Mouse (Mus musculus): ENCODE data around the gene Apoa2. TPM values are rescaled to one million over a fixed set of nuclear protein-coding genes. Genes with fewer than 3 reads are reported as not detected.

Gene Apoa2
- 55.3 and 151 TPM in 2 replicates for polyA plus RNA-seq (2015; fragmentation: Nextera tagmentation; extraction: Ambion mirVana)

DNA sequence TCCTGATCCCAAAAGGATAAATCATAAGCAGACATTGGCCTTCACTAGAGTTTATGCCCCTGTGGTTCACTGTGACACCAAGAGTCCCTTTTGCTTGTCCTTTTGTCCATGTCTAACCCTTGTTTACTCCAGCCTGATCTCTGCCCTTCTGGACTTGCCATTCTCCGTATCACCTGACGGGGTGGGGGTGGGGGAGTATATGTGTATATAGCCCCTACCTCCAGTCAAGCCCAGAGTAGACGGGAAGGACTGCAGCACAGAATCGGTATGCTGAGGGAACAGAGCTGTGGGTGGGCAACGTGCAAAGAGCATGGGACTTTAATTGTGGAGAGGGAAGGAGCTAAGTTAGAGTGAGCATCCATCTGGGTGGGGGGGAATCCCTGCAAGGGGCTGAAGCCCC lies at the start of gene Apoa2:
Gene Apoa2, plus strand, starts transcription at position 198 of the 400 bp plus-strand sequence.
- WGBS = 62% methylated on average over 5 of the region's 5 CpGs
- no peaks in the 10 kb centered on the region for H3K36me3 ChIP-seq (ENCODE audit: control insufficient read depth, insufficient read depth, low read length)
- no peak within 1 kb of the TSS for H3K9ac ChIP-seq (ENCODE audit: low read depth, low read length)
- no peaks in the 10 kb centered on the region for H3K9me3 ChIP-seq (ENCODE audit: control insufficient read depth, low read length)
- H3K4me2 ChIP-seq (ENCODE audit: low read depth, low read length) = no peak within 1 kb of the TSS
- H3K4me1 ChIP-seq (ENCODE audit: control insufficient read depth, insufficient read depth, low read length) = peaks cover 9% of the 10 kb centered on the region
- H3K27ac ChIP-seq (ENCODE audit: low read length) = no peak within 1 kb of the TSS
- H3K27me3 ChIP-seq (replicated peaks; ENCODE audit: control insufficient read depth, insufficient read depth, low read length) = no peaks in the 10 kb centered on the region
- no peak within 1 kb of the TSS for H3K4me3 ChIP-seq (ENCODE audit: low read length)
- no peak for ATAC-seq

DNA sequence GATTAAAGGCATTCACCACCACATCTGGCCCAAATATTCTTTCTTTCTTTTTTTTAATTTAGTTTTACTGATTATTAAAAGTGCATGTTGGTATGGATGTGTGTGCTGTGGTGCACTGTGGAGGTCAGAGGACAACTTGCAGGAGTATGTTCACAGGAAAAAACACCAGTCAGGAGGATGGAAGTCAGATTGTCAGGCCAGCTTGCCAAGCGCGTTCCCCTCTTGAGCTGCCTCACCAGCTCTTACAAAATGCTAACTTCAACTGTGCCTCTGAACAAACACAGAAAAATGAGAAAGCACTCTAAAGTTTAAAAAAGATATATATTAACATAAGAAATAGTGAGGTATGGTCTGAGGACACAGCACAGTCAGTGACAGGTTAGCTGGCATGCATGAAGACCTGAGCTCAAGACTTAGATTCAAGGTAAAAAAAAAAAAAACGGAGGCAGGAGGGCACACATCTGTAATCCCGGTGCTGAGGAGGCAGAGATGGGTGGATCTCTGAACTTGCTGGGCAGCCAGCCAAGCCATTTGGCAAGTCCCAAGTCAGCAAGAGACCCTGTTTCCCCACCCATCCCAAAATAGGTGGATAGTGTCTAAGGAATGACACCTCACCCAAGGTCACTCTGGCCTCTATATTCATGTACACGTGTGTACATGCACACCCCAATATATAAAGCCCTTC lies 45.2 kb upstream of the Apoa2 start:
- no peak for ATAC-seq
- H3K36me3 ChIP-seq (ENCODE audit: control insufficient read depth, insufficient read depth, low read length) = no peaks in the 10 kb centered on the region
- H3K4me2 ChIP-seq (ENCODE audit: low read depth, low read length) = no peak overlapping the region

DNA sequence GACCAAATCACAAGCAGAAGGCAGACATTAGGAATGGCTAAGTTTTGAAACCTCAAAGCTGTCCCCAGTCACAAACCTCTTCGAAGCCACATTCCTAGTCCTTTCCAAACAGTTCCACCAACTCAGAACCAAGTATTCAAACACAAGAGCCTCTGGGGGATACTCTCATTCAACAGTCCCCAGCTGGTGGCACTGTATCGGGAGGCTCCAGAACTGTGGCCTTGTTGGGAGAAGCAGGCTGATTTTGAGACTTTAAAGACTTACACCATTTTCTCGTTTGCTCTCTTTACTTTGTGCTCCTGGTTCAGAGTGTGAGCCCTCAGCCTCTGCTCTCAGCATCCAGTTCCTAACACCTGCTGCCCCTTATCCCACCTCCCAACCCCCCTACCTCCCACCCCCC lies 41.8 kb upstream of the Apoa2 start:
- ATAC-seq = no peak
- Histone ChIP-seq H3K9ac (ENCODE audit: low read depth, low read length) (no peak overlapping the region), H3K4me3 (ENCODE audit: low read length) (no peak overlapping the region), H3K4me2 (ENCODE audit: low read depth, low read length) (no peak overlapping the region), H3K9me3 (ENCODE audit: control insufficient read depth, low read length) (no peaks in the 10 kb centered on the region), H3K27ac (ENCODE audit: low read length) (no peak overlapping the region), H3K4me1 (ENCODE audit: control insufficient read depth, insufficient read depth, low read length) (0 out of 2 replicates have a peak, but pooled peaks cover 5% of the 10 kb centered on the region), H3K27me3 (replicated peaks; ENCODE audit: control insufficient read depth, insufficient read depth, low read length) (no peaks in the 10 kb centered on the region), H3K36me3 (ENCODE audit: control insufficient read depth, insufficient read depth, low read length) (no peaks in the 10 kb centered on the region)
- WGBS = 86% methylated on average over 3 of the region's 3 CpGs

More for the DNA sequence above, 45.2 kb upstream of the Apoa2 start:
- Histone ChIP-seq H3K4me1 (ENCODE audit: control insufficient read depth, insufficient read depth, low read length) (0 out of 2 replicates have a peak, but pooled peaks cover 5% of the 10 kb centered on the region), H3K4me3 (ENCODE audit: low read length) (no peak overlapping the region), H3K9ac (ENCODE audit: low read depth, low read length) (no peak overlapping the region), H3K9me3 (ENCODE audit: control insufficient read depth, low read length) (no peaks in the 10 kb centered on the region), H3K27me3 (replicated peaks; ENCODE audit: control insufficient read depth, insufficient read depth, low read length) (no peaks in the 10 kb centered on the region), H3K27ac (ENCODE audit: low read length) (no peak overlapping the region)
- WGBS = 78% methylated on average over 5 of the region's 5 CpGs

DNA sequence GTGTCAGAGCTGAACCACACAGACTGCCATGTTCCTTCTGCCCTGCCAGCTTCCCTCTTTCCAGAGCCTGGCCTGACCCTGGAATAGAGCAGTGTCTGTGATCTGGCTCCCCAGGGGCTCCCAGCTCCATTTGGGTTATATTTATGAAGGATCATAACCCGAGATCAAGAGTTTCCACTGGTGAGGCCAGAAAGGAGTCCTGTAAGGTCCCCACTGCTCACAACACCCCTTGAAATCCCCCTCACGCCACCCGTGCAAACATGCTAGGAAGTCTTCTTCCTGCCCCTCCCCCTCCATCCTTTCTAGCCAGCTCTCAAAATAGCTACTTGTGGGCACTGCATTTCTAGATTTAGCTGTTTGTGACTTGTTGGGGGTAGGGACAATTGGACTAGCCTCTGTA lies 41.2 kb upstream of the Apoa2 start:
- no peak overlapping the region for H3K27ac ChIP-seq (ENCODE audit: low read length)

DNA sequence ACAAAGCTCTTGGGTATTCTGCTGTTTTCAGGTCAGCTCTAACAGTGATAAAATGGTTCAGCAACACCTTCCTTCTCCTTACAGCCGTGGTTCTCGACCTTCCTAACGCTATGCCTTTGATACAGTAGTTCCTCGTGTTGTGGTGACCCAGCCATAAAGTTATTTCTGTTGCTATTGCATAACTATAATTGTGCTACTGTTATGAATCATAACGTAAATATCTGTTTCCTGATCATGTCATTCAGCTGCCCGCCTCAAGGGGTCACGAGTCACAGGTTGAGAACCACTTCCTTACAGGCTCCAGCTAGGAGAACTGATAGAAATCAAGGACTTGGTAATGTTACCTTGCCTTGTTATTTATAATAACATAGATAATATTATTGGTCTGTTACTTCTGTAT lies 40.5 kb upstream of the Apoa2 start:
- no peak overlapping the region for H3K4me2 ChIP-seq (ENCODE audit: low read depth, low read length)
- no peaks in the 10 kb centered on the region for H3K27me3 ChIP-seq (replicated peaks; ENCODE audit: control insufficient read depth, insufficient read depth, low read length)
- ATAC-seq = peak; percentile 85
- H3K36me3 ChIP-seq (ENCODE audit: control insufficient read depth, insufficient read depth, low read length) = no peaks in the 10 kb centered on the region
- H3K9ac ChIP-seq (ENCODE audit: low read depth, low read length) = no peak overlapping the region
- H3K4me3 ChIP-seq (ENCODE audit: low read length) = no peak overlapping the region
- 58% methylated on average over 7 of the region's 7 CpGs for WGBS
- H3K9me3 ChIP-seq (ENCODE audit: control insufficient read depth, low read length) = no peaks in the 10 kb centered on the region
- peaks cover 11% of the 10 kb centered on the region for H3K4me1 ChIP-seq (ENCODE audit: control insufficient read depth, insufficient read depth, low read length)
- 0 out of 2 replicates have a peak overlapping the region, but pooled peaks have one; percentile 44 for H3K27ac ChIP-seq (ENCODE audit: low read length)

More for the DNA sequence above, 41.2 kb upstream of the Apoa2 start:
- Histone ChIP-seq H3K36me3 (ENCODE audit: control insufficient read depth, insufficient read depth, low read length) (no peaks in the 10 kb centered on the region), H3K9ac (ENCODE audit: low read depth, low read length) (no peak overlapping the region), H3K4me2 (ENCODE audit: low read depth, low read length) (no peak overlapping the region), H3K4me1 (ENCODE audit: control insufficient read depth, insufficient read depth, low read length) (0 out of 2 replicates have a peak, but pooled peaks cover 5% of the 10 kb centered on the region), H3K27me3 (replicated peaks; ENCODE audit: control insufficient read depth, insufficient read depth, low read length) (no peaks in the 10 kb centered on the region), H3K9me3 (ENCODE audit: control insufficient read depth, low read length) (no peaks in the 10 kb centered on the region), H3K4me3 (ENCODE audit: low read length) (no peak overlapping the region)
- 51% methylated on average over 3 of the region's 3 CpGs for WGBS
- no peak for ATAC-seq

DNA sequence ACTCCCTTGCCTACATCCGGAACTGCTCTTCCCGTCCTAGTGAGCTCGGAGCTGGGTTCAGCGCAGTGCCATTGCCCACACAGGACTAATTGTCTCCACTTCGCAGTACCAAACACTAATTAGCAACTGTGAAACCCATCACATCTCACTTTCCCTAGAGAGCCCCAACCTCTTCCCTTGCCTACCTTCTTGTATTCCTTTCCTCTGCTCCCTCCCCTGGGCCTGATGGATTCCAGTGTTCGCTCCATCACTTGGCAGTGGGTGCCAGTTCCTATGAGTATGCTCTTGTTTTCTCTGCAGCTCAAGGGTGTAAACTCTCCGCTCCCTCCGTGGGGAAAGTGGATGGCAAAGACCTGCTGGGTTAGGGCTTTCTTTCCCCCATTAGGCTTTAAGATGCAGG lies 39.2 kb upstream of the Apoa2 start:
- no peak overlapping the region for H3K9ac ChIP-seq (ENCODE audit: low read depth, low read length)
- H3K36me3 ChIP-seq (ENCODE audit: control insufficient read depth, insufficient read depth, low read length) = no peaks in the 10 kb centered on the region
- no peak for ATAC-seq
- WGBS = 70% methylated on average over 8 of the region's 8 CpGs
- no peaks in the 10 kb centered on the region for H3K9me3 ChIP-seq (ENCODE audit: control insufficient read depth, low read length)
- no peak overlapping the region for H3K4me2 ChIP-seq (ENCODE audit: low read depth, low read length)
- H3K4me3 ChIP-seq (ENCODE audit: low read length) = no peak overlapping the region
- peaks cover 15% of the 10 kb centered on the region for H3K4me1 ChIP-seq (ENCODE audit: control insufficient read depth, insufficient read depth, low read length)
- no peaks in the 10 kb centered on the region for H3K27me3 ChIP-seq (replicated peaks; ENCODE audit: control insufficient read depth, insufficient read depth, low read length)
- H3K27ac ChIP-seq (ENCODE audit: low read length) = no peak overlapping the region

DNA sequence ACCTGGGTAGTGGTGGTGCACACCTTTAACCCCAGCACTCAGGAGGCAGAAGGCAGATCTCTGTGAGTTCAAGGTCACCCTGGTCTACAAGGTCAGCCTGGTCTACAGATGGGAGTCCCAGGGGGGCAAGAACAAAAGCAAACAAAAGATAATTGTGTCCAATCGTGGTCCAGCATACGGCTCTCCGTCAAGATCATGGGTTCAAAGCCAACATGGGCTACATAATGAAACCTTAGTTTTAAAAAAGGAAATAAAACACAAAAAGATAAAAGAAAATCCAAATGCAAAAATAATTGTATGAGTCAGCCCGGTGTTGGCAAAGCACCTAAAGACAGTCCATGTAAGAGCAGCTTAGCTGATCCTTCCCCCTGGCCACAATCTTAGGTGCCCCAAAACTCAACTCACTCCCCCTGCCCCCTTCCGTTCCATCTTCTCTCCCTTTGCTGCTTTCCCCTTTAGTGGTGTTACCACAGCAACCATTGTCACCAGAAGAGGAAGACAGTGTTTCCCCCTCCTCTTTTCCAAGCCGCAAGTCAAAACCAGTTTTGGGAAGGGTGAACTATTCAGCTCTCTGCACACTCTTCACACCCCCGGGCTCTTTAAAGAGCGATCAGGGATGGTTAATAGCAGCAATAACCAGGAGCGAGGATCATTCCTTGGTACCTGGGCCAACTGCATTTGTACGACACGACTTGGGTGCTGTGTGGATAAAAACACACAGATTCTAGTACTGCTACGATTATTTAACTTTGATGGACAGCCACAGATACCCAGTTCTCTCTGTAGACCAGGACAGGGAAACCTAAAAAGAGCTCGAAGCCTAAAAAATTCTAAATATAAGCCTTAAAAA lies 36.8 kb upstream of the Apoa2 start:
- Histone ChIP-seq H3K4me2 (ENCODE audit: low read depth, low read length) (no peak overlapping the region), H3K4me3 (ENCODE audit: low read length) (no peak overlapping the region), H3K36me3 (ENCODE audit: control insufficient read depth, insufficient read depth, low read length) (no peaks in the 10 kb centered on the region), H3K27me3 (replicated peaks; ENCODE audit: control insufficient read depth, insufficient read depth, low read length) (0 out of 2 replicates have a peak, but pooled peaks cover 3% of the 10 kb centered on the region), H3K9ac (ENCODE audit: low read depth, low read length) (no peak overlapping the region), H3K9me3 (ENCODE audit: control insufficient read depth, low read length) (no peaks in the 10 kb centered on the region), H3K4me1 (ENCODE audit: control insufficient read depth, insufficient read depth, low read length) (peaks cover 20% of the 10 kb centered on the region), H3K27ac (ENCODE audit: low read length) (no peak overlapping the region)
- no peak for ATAC-seq
- WGBS = 66% methylated on average over 13 of the region's 13 CpGs

DNA sequence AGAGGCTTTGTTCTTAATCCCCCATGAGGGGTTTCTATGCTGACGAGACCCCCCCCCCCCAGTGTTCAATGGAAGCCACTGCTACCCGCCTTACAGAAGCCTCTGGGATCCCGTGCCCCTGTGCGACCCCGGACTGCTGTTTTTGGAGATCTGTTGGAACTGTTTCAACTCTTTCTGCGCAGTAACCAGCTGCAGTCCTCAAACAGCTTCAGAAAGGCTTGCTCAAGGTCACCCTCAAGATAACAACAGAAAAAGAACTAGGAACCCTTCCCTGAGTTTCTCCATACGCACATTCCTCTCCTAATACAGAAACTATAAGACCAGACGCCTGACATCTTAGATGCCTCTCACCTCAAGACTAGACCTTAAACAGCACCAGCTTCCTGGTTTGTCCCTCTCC lies 35.8 kb upstream of the Apoa2 start:
- Histone ChIP-seq H3K4me3 (ENCODE audit: low read length) (no peak overlapping the region), H3K27me3 (replicated peaks; ENCODE audit: control insufficient read depth, insufficient read depth, low read length) (0 out of 2 replicates have a peak, but pooled peaks cover 3% of the 10 kb centered on the region), H3K9ac (ENCODE audit: low read depth, low read length) (0 out of 2 replicates have a peak overlapping the region, but pooled peaks have one; percentile 14), H3K36me3 (ENCODE audit: control insufficient read depth, insufficient read depth, low read length) (no peaks in the 10 kb centered on the region), H3K4me1 (ENCODE audit: control insufficient read depth, insufficient read depth, low read length) (peaks cover 22% of the 10 kb centered on the region), H3K4me2 (ENCODE audit: low read depth, low read length) (0 out of 2 replicates have a peak overlapping the region, but pooled peaks have one; percentile 15), H3K27ac (ENCODE audit: low read length) (0 out of 2 replicates have a peak overlapping the region, but pooled peaks have one; percentile 35), H3K9me3 (ENCODE audit: control insufficient read depth, low read length) (no peaks in the 10 kb centered on the region)
- ATAC-seq = peak; percentile 19; the same call in 1 of the 2 replicates
- 18% methylated on average over 8 of the region's 8 CpGs for WGBS

DNA sequence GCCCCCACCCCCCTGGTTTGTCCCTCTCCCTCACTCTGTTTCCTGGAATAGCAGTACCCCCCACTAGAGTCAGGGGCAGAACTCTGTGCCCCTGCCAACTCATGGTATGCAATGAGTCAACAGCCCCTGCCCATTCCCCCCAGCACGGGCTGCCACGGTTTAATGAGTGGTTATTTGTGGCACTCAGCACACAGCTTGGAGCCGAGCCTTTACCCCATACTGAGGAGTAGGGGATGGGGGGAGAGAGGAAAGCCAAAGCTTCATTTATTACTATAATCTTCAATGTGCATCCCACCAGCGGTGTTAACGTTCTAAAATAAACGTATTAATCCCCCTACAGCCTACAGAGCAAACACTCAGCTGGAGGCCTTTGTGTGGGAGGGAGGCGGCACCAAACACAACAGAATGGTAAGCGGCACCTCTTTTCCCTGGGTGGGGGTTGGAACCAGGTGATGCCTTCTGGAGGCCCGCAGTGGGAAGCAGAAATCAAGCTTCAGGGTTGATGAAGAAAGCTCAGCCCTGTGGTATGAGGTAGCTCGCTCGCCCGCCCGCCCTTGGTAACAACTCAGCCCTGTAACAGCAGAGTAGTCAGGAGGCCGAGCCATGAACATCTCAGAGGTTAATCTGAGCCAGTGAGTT lies 35.3 kb upstream of the Apoa2 start:
- no peak overlapping the region for H3K4me3 ChIP-seq (ENCODE audit: low read length)
- H3K9ac ChIP-seq (ENCODE audit: low read depth, low read length) = no peak overlapping the region
- no peaks in the 10 kb centered on the region for H3K9me3 ChIP-seq (ENCODE audit: control insufficient read depth, low read length)
- H3K4me1 ChIP-seq (ENCODE audit: control insufficient read depth, insufficient read depth, low read length) = peaks cover 20% of the 10 kb centered on the region
- H3K4me2 ChIP-seq (ENCODE audit: low read depth, low read length) = 0 out of 2 replicates have a peak overlapping the region, but pooled peaks have one; percentile 15
- 44% methylated on average over 14 of the region's 14 CpGs for WGBS
- ATAC-seq = peak; percentile 61
- H3K27ac ChIP-seq (ENCODE audit: low read length) = 0 out of 2 replicates have a peak overlapping the region, but pooled peaks have one; percentile 35
- no peaks in the 10 kb centered on the region for H3K36me3 ChIP-seq (ENCODE audit: control insufficient read depth, insufficient read depth, low read length)
- 0 out of 2 replicates have a peak, but pooled peaks cover 7% of the 10 kb centered on the region for H3K27me3 ChIP-seq (replicated peaks; ENCODE audit: control insufficient read depth, insufficient read depth, low read length)
